Mouse (Mus musculus) heart, adult 2 months (tissue): Measurements from ENCODE around the gene Gm10271. TPM values are rescaled to one million over a fixed set of nuclear protein-coding genes. Genes with fewer than 3 reads are reported as not detected.

ENCODE experiments used
- DNase-seq, 2 experiments: peaks; one replicate each; pipeline ENCODE4 v3.0.0; 2021
- H3K27ac ChIP-seq: fragments of 200-600 bp; 2 replicates; pipeline ENCODE4 v1.8.1; 2022
- H3K27me3 ChIP-seq: fragments of 200-500 bp; 2 replicates; pipeline ENCODE4 v1.6.1; 2012; ENCODE audit warnings: mild to moderate bottlenecking, low read length, inconsistent platforms, mixed read lengths; ENCODE audit not compliant: control insufficient read depth, insufficient read depth
- H3K36me3 ChIP-seq: fragments of 200-500 bp; 2 replicates; pipeline ENCODE4 v1.6.1; 2012; ENCODE audit warnings: low read length, inconsistent platforms; ENCODE audit not compliant: control insufficient read depth, insufficient read depth
- H3K4me1 ChIP-seq: fragments of 200-500 bp; 2 replicates; pipeline ENCODE4 v1.6.1; 2011; ENCODE audit warnings: low read length; ENCODE audit not compliant: control insufficient read depth, insufficient read depth
- H3K4me3 ChIP-seq: fragments of 200-600 bp; 2 replicates; pipeline ENCODE4 v1.8.1; 2022
- H3K79me2 ChIP-seq: fragments of 200-500 bp; replicated peaks from 2 replicates; pipeline ENCODE4 v1.6.1; 2012; ENCODE audit warnings: mild to moderate bottlenecking, inconsistent platforms, low read length, moderate library complexity, mixed read lengths; ENCODE audit not compliant: control insufficient read depth, insufficient read depth
- H3K9ac ChIP-seq: fragments of 200-500 bp; 2 replicates; pipeline ENCODE4 v1.6.1; 2012; ENCODE audit warnings: low read depth, mild to moderate bottlenecking, control low read depth, inconsistent platforms, low read length, mixed read lengths
- CTCF ChIP-seq: fragments of 200-600 bp; IDR thresholded peaks from 2 replicates; pipeline ENCODE4 v1.8.1; 2022; ENCODE audit warnings: antibody characterized with exemption, mild to moderate bottlenecking, moderate library complexity
- EP300 ChIP-seq: fragments of 200-500 bp; IDR thresholded peaks from 2 replicates; pipeline ENCODE4 v1.6.1; 2011; ENCODE audit warnings: low read depth, low read length, control low read depth; ENCODE audit not compliant: insufficient read depth
- POLR2A ChIP-seq: fragments of 200-500 bp; IDR thresholded peaks from 2 replicates; pipeline ENCODE4 v1.6.1; 2011; ENCODE audit warnings: mild to moderate bottlenecking, low read depth, low read length, control low read depth; ENCODE audit not compliant: insufficient read depth
- WGBS: fragments of 180-500 bp; shearing (Covaris S2); methylation state at CpG from one replicate; pipeline ENCODE4 v1.1.7; 2018; 5-methylcytosine and 5-hydroxymethylcytosine counted together
- intact Hi-C: fragments of 180-260 bp; cut with DNase I; formaldehyde crosslinking; loops from one replicate; pipeline ENCODE4 v1.15.1; 2025
- polyA plus RNA-seq: library from polyadenylated mRNA; depleted of rRNA; stranded (reverse); fragments of >200 nt; gene quantifications from 2 replicates; pipeline ENCODE4 v1.2.3, GENCODE M21; 2012
- total RNA-seq, 2 experiments: library from RNA; stranded (reverse); gene quantifications; 2 replicates each; pipeline ENCODE4 v1.2.3; 2021

The Gm10271 gene
- total and polyA plus RNA-seq, 3 experiments = not detected

GRCm38 (mm10) chr10:116919368-116920317 is 52.8 kb downstream of the Gm10271 start:
- DNase-seq = no peak
- H3K79me2 ChIP-seq = no peaks in the 10 kb centered on the region
- no peaks in the 10 kb centered on the region for H3K27me3 ChIP-seq
- no peaks in the 10 kb centered on the region for H3K4me1 ChIP-seq
- no peak for TF ChIP-seq CTCF
- no peak for TF ChIP-seq POLR2A
- TF ChIP-seq EP300 = no peak
- H3K36me3 ChIP-seq = no peaks in the 10 kb centered on the region
- intact Hi-C loops = no loop called here
- no peak overlapping the region for H3K9ac ChIP-seq
- WGBS = 87% methylated on average over 25 of the region's 25 CpGs
- H3K4me3 ChIP-seq = no peak overlapping the region
- H3K27ac ChIP-seq = no peak overlapping the region

- intact Hi-C loops = no loop called here
- no peaks in the 10 kb centered on the region for H3K27me3 ChIP-seq
- TF ChIP-seq POLR2A (no peak), EP300 (no peak), CTCF (no peak)
- 75% methylated on average over 8 of the region's 8 CpGs for WGBS
- no peaks in the 10 kb centered on the region for H3K79me2 ChIP-seq
- H3K9ac ChIP-seq = no peak overlapping the region
- no peak for DNase-seq
- no peaks in the 10 kb centered on the region; the same call in 1 of the 2 replicates for H3K36me3 ChIP-seq
- H3K4me3 ChIP-seq = no peak overlapping the region
- no peak overlapping the region for H3K27ac ChIP-seq
- H3K4me1 ChIP-seq = no peaks in the 10 kb centered on the region
Observed at GRCm38 (mm10) chr10:116916581-116916980, 55.8 kb downstream of the Gm10271 start.

- no peak for TF ChIP-seq EP300
- TF ChIP-seq POLR2A = no peak
- TF ChIP-seq CTCF = no peak
- Histone ChIP-seq H3K36me3 (no peaks in the 10 kb centered on the region; the same call in 1 of the 2 replicates), H3K79me2 (no peaks in the 10 kb centered on the region), H3K9ac (no peak overlapping the region), H3K4me3 (no peak overlapping the region), H3K27ac (no peak overlapping the region), H3K4me1 (no peaks in the 10 kb centered on the region), H3K27me3 (no peaks in the 10 kb centered on the region)
- DNase-seq = no peak
- 91% methylated on average over 8 of the region's 8 CpGs for WGBS
- intact Hi-C loops = no loop called here
Observed at GRCm38 (mm10) chr10:116915286-116915685, 57.1 kb downstream of the Gm10271 start.

- Histone ChIP-seq H3K79me2 (no peaks in the 10 kb centered on the region), H3K4me3 (no peak overlapping the region), H3K27ac (no peak overlapping the region), H3K36me3 (no peaks in the 10 kb centered on the region; the same call in 1 of the 2 replicates), H3K9ac (no peak overlapping the region), H3K27me3 (no peaks in the 10 kb centered on the region), H3K4me1 (no peaks in the 10 kb centered on the region)
- DNase-seq = peak in 1 of 2 experiments; percentile 17
- intact Hi-C loops = no loop called here
- 65% methylated on average over 9 of the region's 9 CpGs for WGBS
- TF ChIP-seq CTCF = no peak
- no peak for TF ChIP-seq POLR2A
- no peak for TF ChIP-seq EP300
Observed at GRCm38 (mm10) chr10:116914586-116914985, 57.8 kb downstream of the Gm10271 start.

- TF ChIP-seq EP300 = no peak
- no peak for TF ChIP-seq POLR2A
- TF ChIP-seq CTCF = no peak
- Histone ChIP-seq H3K79me2 (no peaks in the 10 kb centered on the region), H3K27ac (no peak overlapping the region), H3K4me1 (no peaks in the 10 kb centered on the region), H3K27me3 (no peaks in the 10 kb centered on the region), H3K9ac (no peak overlapping the region), H3K36me3 (no peaks in the 10 kb centered on the region; the same call in 1 of the 2 replicates), H3K4me3 (no peak overlapping the region)
- WGBS = 92% methylated on average over 17 of the region's 17 CpGs
- DNase-seq = no peak
- intact Hi-C loops = no loop called here
Observed at GRCm38 (mm10) chr10:116913647-116914273, 58.6 kb downstream of the Gm10271 start.

- 93% methylated on average over 9 of the region's 9 CpGs for whole genome bisulfite sequencing
Observed at GRCm38 (mm10) chr10:116912850-116913249, 59.6 kb downstream of the Gm10271 start.

More at GRCm38 (mm10) chr10:116912850-116913249, 59.6 kb downstream of the Gm10271 start:
- intact Hi-C loops = no loop called here
- H3K79me2 ChIP-seq = no peaks in the 10 kb centered on the region
- H3K36me3 ChIP-seq = no peaks in the 10 kb centered on the region; the same call in 1 of the 2 replicates
- TF ChIP-seq POLR2A (no peak), CTCF (no peak), EP300 (no peak)
- H3K27me3 ChIP-seq = no peaks in the 10 kb centered on the region
- H3K27ac ChIP-seq = no peak overlapping the region
- H3K9ac ChIP-seq = no peak overlapping the region
- no peaks in the 10 kb centered on the region for H3K4me1 ChIP-seq
- no peak overlapping the region for H3K4me3 ChIP-seq
- no peak for DNase-seq
